Mouse (Mus musculus) C2C12 (cell line): ENCODE data around the gene Tmem245.

Experiments
- CEBPB ChIP-seq: IDR thresholded peaks from one replicate; pipeline ENCODE4 v1.6.1; 2011; ENCODE audit warnings: low read depth, mild to moderate bottlenecking, control low read depth, moderate library complexity
- CTCF ChIP-seq: IDR thresholded peaks from one replicate; pipeline ENCODE4 v1.5.1; 2011; ENCODE audit not compliant: control insufficient read depth, insufficient read depth, insufficient read length
- MYOD1 ChIP-seq: IDR thresholded peaks from one replicate; pipeline ENCODE4 v1.6.1; 2011; ENCODE audit warnings: low read depth; ENCODE audit not compliant: control insufficient read depth, insufficient read length
- USF1 ChIP-seq: IDR thresholded peaks from one replicate; pipeline ENCODE4 v1.6.1; 2011; ENCODE audit warnings: low read depth, mild to moderate bottlenecking, control low read depth, moderate library complexity

GRCm38 (mm10) chr4:56820017-56820550 is 127.2 kb downstream of the Tmem245 start:
- TF ChIP-seq CTCF (no peak), USF1 (no peak), CEBPB (no peak), MYOD1 (no peak)
